Mouse (Mus musculus) hindbrain, embryonic 16.5 days (tissue): Measurements from ENCODE around the gene Adgra1. TPM values are rescaled to one million over a fixed set of nuclear protein-coding genes. Genes with fewer than 3 reads are reported as not detected.

Experiments used
- ATAC-seq: fragments of 200-750 bp; cut with Nextera tagmentation; 2 replicates; pipeline ENCODE4 v1.8.0; 2017; ENCODE audit warnings: moderate TSS enrichment, moderate library complexity
- H3K27ac ChIP-seq: fragments of 300-500 bp; sonication (generic); 2 replicates; pipeline ENCODE4 v1.5.1; 2014; ENCODE audit warnings: low read depth, mild to moderate bottlenecking, control low read depth, low read length, moderate library complexity
- H3K27me3 ChIP-seq: fragments of 300-500 bp; sonication (generic); replicated peaks from 2 replicates; pipeline ENCODE4 v1.6.1; 2014; ENCODE audit warnings: low read length; ENCODE audit not compliant: control insufficient read depth, insufficient read depth
- H3K36me3 ChIP-seq: fragments of 300-500 bp; sonication (generic); 2 replicates; pipeline ENCODE4 v1.6.1; 2014; ENCODE audit warnings: mild to moderate bottlenecking, low read length, moderate library complexity, mixed read lengths; ENCODE audit not compliant: control insufficient read depth, insufficient read depth
- H3K4me1 ChIP-seq: fragments of 300-500 bp; sonication (generic); 2 replicates; pipeline ENCODE4 v1.6.1; 2014; ENCODE audit warnings: low read depth, low read length; ENCODE audit not compliant: control insufficient read depth, insufficient read depth
- H3K4me2 ChIP-seq: fragments of 300-500 bp; sonication (generic); 2 replicates; pipeline ENCODE4 v1.6.1; 2014; ENCODE audit warnings: mild to moderate bottlenecking, low read length, control low read depth, moderate library complexity
- H3K4me3 ChIP-seq: fragments of 300-500 bp; sonication (generic); 2 replicates; pipeline ENCODE4 v1.5.1; 2014; ENCODE audit warnings: mild to moderate bottlenecking, low read length, control low read depth, moderate library complexity
- H3K9ac ChIP-seq: fragments of 300-500 bp; sonication (generic); 2 replicates; pipeline ENCODE4 v1.6.1; 2014; ENCODE audit warnings: low read depth, mild to moderate bottlenecking, control low read depth, low read length, moderate library complexity
- H3K9me3 ChIP-seq: fragments of 300-500 bp; sonication (generic); 2 replicates; pipeline ENCODE4 v1.6.1; 2014; ENCODE audit warnings: mild to moderate bottlenecking, low read length, moderate library complexity; ENCODE audit not compliant: control insufficient read depth
- WGBS: fragments of 180-500 bp; shearing (Covaris S2); extraction: QIAGEN DNeasy Blood & Tissue Kit; methylation state at CpG from one replicate; pipeline ENCODE4 v1.1.7; 2014; 5-methylcytosine and 5-hydroxymethylcytosine counted together
- polyA plus RNA-seq: library from polyadenylated mRNA; unstranded; fragments of >200 nt; fragmentation: Nextera tagmentation; extraction: Ambion mirVana; gene quantifications from 2 replicates; pipeline ENCODE4 v1.2.1, GENCODE M21; 2015

Adgra1 gene
- 27.2 and 30.7 TPM in 2 replicates for polyA plus RNA-seq

GRCm38 (mm10) chr7:139834036-139834435 is at the start of gene Adgra1:
TSS of gene Adgra1 (plus strand) at chr7:139834174.
- peak within 1 kb of the TSS; percentile 66 for H3K9ac ChIP-seq
- H3K4me1 ChIP-seq, result peaks cover 31% of the 10 kb centered on the region
- peak; percentile 88 for ATAC-seq
- no peaks in the 10 kb centered on the region for H3K27me3 ChIP-seq
- WGBS, result 0% methylated on average over 27 of the region's 27 CpGs
- peak within 1 kb of the TSS; percentile 75 for H3K4me2 ChIP-seq
- H3K36me3 ChIP-seq, result no peaks in the 10 kb centered on the region
- peak within 1 kb of the TSS; percentile 46 for H3K4me3 ChIP-seq
- H3K27ac ChIP-seq, result peak within 1 kb of the TSS; percentile 87
- no peaks in the 10 kb centered on the region for H3K9me3 ChIP-seq

- Histone ChIP-seq H3K36me3 (no peaks in the 10 kb centered on the region), H3K9me3 (no peaks in the 10 kb centered on the region), H3K9ac (no peak overlapping the region), H3K27ac (no peak overlapping the region), H3K4me3 (no peak overlapping the region), H3K4me2 (no peak overlapping the region), H3K4me1 (no peaks in the 10 kb centered on the region; the same call in 1 of the 2 replicates), H3K27me3 (no peaks in the 10 kb centered on the region)
- 74% methylated on average over 2 of the region's 2 CpGs for WGBS
- ATAC-seq, result no peak
Observed at GRCm38 (mm10) chr7:139787382-139787781, 46.6 kb upstream of the Adgra1 start.

GRCm38 (mm10) chr7:139788927-139789326 is 45.0 kb upstream of the Adgra1 start:
- Histone ChIP-seq H3K4me3 (no peak overlapping the region), H3K4me1 (no peaks in the 10 kb centered on the region; the same call in 1 of the 2 replicates), H3K27ac (no peak overlapping the region), H3K9ac (no peak overlapping the region), H3K27me3 (no peaks in the 10 kb centered on the region), H3K4me2 (no peak overlapping the region), H3K9me3 (no peaks in the 10 kb centered on the region), H3K36me3 (no peaks in the 10 kb centered on the region)
- ATAC-seq, result no peak
- WGBS, result 41% methylated on average over 11 of the region's 11 CpGs

GRCm38 (mm10) chr7:139789718-139790117 is 44.3 kb upstream of the Adgra1 start:
- Histone ChIP-seq H3K4me3 (no peak overlapping the region), H3K4me1 (no peaks in the 10 kb centered on the region; the same call in 1 of the 2 replicates), H3K36me3 (no peaks in the 10 kb centered on the region), H3K27ac (no peak overlapping the region), H3K4me2 (no peak overlapping the region), H3K9ac (no peak overlapping the region), H3K9me3 (no peaks in the 10 kb centered on the region), H3K27me3 (no peaks in the 10 kb centered on the region)
- no peak for ATAC-seq
- WGBS, result 84% methylated on average over 4 of the region's 4 CpGs

- no peak overlapping the region for H3K27ac ChIP-seq
- WGBS, result 75% methylated on average over 9 of the region's 9 CpGs
- no peaks in the 10 kb centered on the region for H3K36me3 ChIP-seq
- H3K4me1 ChIP-seq, result no peaks in the 10 kb centered on the region; the same call in 1 of the 2 replicates
- no peak overlapping the region for H3K9ac ChIP-seq
- H3K4me2 ChIP-seq, result no peak overlapping the region
- no peak overlapping the region for H3K4me3 ChIP-seq
- H3K27me3 ChIP-seq, result no peaks in the 10 kb centered on the region
- no peak for ATAC-seq
- H3K9me3 ChIP-seq, result no peaks in the 10 kb centered on the region
Observed at GRCm38 (mm10) chr7:139791601-139792000, 42.4 kb upstream of the Adgra1 start.

- WGBS, result 37% methylated on average over 9 of the region's 9 CpGs
- H3K9ac ChIP-seq, result no peak overlapping the region
- no peaks in the 10 kb centered on the region for H3K36me3 ChIP-seq
- H3K4me1 ChIP-seq, result no peaks in the 10 kb centered on the region; the same call in 1 of the 2 replicates
- no peak overlapping the region for H3K4me2 ChIP-seq
- H3K9me3 ChIP-seq, result no peaks in the 10 kb centered on the region
- no peak for ATAC-seq
- no peak overlapping the region for H3K4me3 ChIP-seq
- H3K27ac ChIP-seq, result no peak overlapping the region
- H3K27me3 ChIP-seq, result no peaks in the 10 kb centered on the region
Observed at GRCm38 (mm10) chr7:139795004-139795605, 38.9 kb upstream of the Adgra1 start.

GRCm38 (mm10) chr7:139797186-139798109 is 36.5 kb upstream of the Adgra1 start:
- 72% methylated on average over 9 of the region's 9 CpGs for WGBS
- H3K36me3 ChIP-seq, result no peaks in the 10 kb centered on the region
- H3K9ac ChIP-seq, result no peak overlapping the region
- no peaks in the 10 kb centered on the region for H3K4me1 ChIP-seq
- no peak for ATAC-seq
- no peak overlapping the region for H3K27ac ChIP-seq
- no peaks in the 10 kb centered on the region for H3K9me3 ChIP-seq
- H3K4me3 ChIP-seq, result no peak overlapping the region
- no peaks in the 10 kb centered on the region for H3K27me3 ChIP-seq
- no peak overlapping the region for H3K4me2 ChIP-seq

- Histone ChIP-seq H3K36me3 (no peaks in the 10 kb centered on the region), H3K9ac (no peak overlapping the region), H3K4me2 (no peak overlapping the region), H3K27me3 (no peaks in the 10 kb centered on the region), H3K4me1 (peaks cover 9% of the 10 kb centered on the region; the same call in 1 of the 2 replicates), H3K4me3 (no peak overlapping the region), H3K27ac (no peak overlapping the region), H3K9me3 (no peaks in the 10 kb centered on the region)
- ATAC-seq, result peak; percentile 67
- 11% methylated on average over 8 of the region's 8 CpGs for WGBS
Observed at GRCm38 (mm10) chr7:139806175-139806601, 27.8 kb upstream of the Adgra1 start.

GRCm38 (mm10) chr7:139810036-139810435 is 23.9 kb upstream of the Adgra1 start:
- H3K36me3 ChIP-seq, result no peaks in the 10 kb centered on the region
- peaks cover 9% of the 10 kb centered on the region; the same call in 1 of the 2 replicates for H3K4me1 ChIP-seq
- no peaks in the 10 kb centered on the region for H3K9me3 ChIP-seq
- H3K4me2 ChIP-seq, result no peak overlapping the region
- WGBS, result 76% methylated on average over 6 of the region's 6 CpGs
- no peak overlapping the region for H3K4me3 ChIP-seq
- no peak overlapping the region for H3K27ac ChIP-seq
- ATAC-seq, result no peak
- no peaks in the 10 kb centered on the region for H3K27me3 ChIP-seq
- H3K9ac ChIP-seq, result no peak overlapping the region
